Mouse (Mus musculus) urinary bladder, postnatal 25 days (tissue): ENCODE results near the gene Cyb561d2.

Experiments used
- DNase-seq: peaks from one replicate; pipeline ENCODE4 v3.0.0; 2022; ENCODE audit warnings: low spot score

Gene Cyb561d2

DNA sequence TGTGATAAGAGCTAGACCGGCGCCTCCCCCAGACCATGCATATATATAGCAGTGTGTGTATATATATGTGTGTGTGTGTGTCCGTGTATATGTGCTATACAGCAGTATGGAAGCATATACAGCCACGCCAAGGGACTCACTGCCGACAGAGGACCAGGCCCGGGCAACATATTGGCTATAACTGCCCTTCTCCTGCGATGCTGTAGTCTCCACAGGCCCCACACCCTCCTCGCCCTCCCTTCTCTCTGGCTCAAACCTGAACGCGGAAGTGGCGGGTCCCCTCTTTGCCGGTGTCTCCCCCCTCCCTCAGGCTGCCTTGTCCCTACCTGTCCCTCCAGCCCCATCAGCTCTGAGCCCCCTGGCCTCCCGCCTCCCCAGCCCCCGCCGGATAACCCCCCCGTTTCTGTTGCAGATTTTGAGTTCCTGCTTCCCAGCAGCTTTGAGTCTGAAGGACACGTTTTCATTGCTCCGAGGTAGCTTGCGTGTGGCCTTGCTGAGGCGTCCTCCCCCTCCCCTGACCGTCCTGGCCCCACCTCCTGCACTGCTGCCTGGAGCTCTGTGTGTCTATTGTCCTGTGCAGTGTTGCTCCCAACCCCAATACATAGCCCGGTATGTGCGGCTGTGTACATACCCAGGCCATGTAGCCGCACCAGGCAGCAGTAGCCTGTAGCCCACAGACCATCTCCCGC is 20.1 kb downstream of the Cyb561d2 start:
- DNase-seq = no peak

DNA sequence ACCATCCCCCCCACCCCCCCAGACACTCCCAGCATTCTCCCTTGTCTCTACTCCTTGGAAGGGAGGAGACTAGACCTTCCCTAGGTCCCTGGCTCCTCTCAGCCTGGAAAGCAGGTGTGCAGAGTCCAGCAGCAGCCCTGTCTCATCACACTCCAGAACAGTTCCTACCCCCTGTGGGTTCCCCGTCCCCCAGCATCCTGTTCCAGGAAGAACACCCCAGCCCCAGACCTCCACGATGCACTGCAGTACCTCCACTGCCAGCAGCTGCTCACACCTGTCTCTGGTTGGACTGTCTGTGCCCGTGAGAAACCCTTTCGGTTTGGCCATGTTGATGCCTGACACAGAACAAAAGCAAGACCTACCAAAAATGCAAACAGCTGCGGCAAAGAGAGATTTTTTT is 20.8 kb downstream of the Cyb561d2 start:
- DNase-seq = no peak

GRCm38 (mm10) chr9:107520331-107520730 is 21.7 kb downstream of the Cyb561d2 start:
- DNase-seq = no peak

DNA sequence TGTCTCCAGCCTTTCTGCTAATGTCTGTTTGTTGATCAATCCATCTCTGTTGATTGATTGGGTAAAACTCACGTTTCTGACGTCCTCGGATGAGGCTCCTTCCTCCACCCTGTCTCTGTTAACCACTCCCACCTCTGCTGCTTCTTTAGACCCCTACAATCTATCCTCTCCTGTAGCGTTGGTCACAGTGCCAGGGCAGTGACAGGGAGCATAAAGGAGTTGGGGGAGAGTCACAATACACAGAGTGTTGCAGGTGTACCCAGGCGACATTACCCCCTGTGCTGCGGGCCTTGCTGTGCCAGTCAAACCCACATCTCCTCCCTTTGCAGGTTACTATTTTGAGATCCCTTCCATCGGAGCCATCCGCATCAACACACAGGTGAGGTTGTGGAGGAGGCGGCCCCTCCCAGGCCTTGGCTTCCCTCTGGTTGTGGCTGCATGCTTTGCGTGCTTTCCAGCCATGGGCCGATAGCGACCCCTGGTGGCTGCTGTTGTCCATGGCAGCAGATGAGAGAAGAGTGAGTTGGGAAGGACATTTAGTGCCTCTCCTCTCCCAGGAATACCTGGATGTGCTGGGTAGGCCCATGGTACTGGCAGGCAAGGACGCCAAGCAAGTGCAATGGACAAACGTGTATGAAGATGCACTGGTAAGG is 27.6 kb downstream of the Cyb561d2 start:
- peak; percentile 85 for DNase-seq

DNA sequence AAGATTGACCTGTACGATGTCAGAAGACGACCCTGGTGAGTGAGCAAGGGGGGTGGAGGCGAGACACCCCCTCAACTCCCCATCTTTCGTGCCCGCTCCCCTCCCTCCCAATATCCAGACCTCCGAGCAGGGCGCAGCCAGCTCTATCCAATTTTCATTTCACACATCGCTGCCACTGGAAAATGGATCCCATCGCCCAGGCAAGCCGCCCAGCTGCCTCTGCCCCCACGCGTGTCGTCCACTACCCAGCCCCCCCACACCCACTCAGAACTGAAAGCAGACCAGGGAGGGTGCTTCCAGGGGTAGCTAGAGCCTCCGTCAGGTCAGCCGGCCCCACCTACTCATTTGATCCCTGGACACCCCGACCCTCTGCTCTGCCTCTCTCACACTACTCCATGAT is 29.7 kb downstream of the Cyb561d2 start:
- DNase-seq = no peak

DNA sequence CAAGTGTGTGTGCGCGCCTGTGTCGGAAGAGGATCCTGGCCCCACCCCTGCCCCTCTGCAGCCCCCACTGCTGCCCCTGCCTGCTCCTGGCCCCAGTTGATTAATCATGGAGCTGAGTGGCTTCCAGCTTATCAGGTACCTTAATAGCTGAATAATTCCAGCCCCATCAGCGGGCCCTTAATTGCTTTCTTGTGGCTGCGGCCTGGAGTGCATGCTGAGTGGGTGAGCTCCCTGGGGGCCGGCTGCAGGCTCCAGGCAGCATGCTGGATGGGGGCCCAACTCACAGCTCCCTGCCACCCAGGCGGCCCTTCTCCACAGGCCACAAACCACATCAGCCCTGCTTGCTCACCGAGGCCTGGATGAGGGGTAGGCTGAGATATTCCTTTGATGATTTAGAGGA is 30.6 kb downstream of the Cyb561d2 start:
- no peak for DNase-seq

DNA sequence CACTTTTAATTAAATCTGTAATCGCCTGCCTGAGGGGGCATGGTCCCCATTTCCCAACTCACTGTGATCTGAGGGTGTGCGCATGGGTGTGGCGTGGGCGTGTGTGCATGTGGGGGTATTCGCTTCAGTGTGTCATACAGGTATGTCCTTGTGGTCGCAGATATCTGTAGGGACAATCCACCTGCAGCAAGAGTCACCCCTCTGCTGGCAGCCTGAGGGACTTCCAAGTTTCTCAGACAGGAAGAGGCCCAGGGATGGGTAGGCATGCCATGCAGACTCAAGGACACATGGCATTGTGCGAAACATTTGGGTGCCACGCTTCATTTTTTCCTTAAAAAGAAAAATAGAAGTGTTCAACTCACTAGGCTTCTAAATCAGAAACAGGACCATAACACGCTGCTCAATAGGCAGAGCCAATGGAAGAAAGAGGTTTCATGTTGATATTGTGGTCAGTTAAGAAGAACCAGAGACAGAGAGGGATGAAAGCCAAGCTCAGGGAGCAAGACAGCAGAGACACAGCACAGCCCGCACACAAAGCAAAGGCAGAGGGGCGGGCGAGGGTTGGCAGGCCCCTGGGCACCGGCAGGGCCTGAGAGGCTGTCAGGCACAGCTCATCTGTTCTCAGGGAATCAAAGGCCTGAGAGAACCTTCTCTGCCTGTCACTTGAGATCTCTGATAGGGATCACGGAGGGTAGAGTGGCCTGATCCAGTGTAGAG is 31.5 kb downstream of the Cyb561d2 start:
- no peak for DNase-seq

GRCm38 (mm10) chr9:107508266-107508665 is 33.7 kb downstream of the Cyb561d2 start:
- DNase-seq = no peak

DNA sequence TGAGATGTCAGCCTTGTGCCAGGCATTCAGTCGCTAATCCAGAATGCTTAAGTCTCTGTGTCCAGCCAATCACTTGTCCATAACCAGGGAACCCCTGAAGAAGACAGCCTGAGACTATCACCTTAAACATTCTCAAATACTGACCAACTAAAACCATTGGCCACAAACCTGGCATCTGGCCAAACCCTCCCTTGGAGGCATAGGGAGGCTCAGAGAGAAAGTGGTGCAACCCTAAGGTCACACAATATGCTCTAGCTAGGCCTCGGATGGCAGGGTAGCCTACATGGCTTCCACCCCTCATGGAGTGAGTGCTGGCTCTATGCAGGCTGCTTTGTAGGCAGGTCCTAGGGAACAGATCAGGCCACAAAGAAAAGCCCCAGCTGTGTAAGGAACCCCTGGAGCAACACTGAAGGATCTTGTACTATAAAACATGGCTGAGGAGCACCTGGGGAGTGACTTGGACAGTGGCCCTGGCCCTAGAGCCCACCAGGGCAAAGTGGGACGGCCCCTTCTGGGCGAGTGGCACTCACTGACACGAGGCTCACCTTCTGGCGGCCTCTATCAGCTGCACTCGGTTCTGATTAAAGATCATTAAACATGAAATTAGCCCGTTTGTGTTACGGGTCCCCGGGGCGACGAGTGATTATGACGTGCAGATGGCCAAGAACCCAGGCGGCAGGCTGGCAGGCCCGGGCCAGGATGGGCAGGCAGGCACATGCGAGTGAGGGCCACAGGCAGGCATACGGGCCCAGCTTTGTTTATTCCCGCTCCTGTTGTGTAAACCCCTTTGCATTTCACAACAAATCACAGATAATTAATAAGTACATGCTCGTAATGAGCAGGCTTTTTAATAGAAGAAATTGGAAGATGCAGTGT is 37.1 kb downstream of the Cyb561d2 start:
- DNase-seq = no peak

DNA sequence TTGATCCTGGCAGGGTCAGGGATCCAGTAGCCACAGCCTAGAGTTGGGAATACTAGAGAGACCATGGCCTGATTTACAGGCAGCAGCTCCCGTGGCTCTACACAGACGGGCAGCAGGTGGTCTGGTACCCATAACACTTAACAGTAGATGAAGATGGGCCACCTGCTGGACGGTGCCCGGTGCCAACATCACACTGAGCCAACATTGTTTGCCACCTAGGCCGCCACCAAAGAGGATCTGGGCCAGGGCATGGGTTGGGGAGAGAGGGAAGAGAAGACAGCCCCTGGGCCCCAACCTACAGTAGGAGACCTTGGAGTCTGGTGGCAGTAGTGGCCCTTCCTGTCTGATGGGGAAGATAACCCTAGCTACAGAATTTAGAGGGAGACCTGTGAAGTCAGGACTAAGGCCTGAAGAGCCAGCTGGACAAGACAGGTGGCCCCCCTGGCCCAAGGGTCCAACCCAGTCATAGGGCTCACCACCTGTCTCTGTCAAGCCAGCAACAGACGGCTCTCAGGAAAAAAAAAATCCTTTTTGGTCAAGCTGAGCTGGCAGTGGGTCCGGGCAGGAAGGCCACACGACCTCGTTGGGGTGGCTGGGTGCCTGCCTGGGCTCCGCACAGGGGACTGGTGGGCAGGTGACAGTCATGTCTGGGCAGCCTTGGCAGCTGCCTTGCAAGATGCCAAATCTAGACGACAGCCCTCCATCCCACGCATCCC is 39.7 kb downstream of the Cyb561d2 start:
- DNase-seq = no peak

- DNase-seq = no peak
These were observed 41.2 kb downstream of the Cyb561d2 start for GRCm38 (mm10) chr9:107500708-107501286.

DNA sequence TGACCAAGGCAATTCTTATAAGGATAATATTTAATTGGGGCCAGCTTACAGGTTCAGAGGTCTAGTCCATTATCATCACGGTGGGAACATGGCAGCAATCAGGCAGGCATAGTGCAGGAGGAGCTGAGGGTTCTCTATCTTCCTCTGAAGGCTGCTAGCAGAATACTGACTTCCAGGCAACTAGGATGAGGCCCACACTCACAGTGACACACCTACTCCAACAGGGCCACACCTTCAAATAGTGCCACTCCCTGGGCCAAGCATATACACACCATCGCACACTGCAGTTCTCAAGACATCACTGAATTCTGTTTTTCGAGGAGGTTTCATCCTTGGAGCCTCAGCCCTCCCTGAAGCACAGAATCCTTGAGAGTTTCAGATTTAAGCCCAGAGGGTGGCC is 45.6 kb downstream of the Cyb561d2 start:
- DNase-seq = no peak

- DNase-seq = no peak
These were observed 47.8 kb downstream of the Cyb561d2 start for GRCm38 (mm10) chr9:107494238-107494637.

GRCm38 (mm10) chr9:107493511-107493910 is 48.5 kb downstream of the Cyb561d2 start:
- no peak for DNase-seq

DNA sequence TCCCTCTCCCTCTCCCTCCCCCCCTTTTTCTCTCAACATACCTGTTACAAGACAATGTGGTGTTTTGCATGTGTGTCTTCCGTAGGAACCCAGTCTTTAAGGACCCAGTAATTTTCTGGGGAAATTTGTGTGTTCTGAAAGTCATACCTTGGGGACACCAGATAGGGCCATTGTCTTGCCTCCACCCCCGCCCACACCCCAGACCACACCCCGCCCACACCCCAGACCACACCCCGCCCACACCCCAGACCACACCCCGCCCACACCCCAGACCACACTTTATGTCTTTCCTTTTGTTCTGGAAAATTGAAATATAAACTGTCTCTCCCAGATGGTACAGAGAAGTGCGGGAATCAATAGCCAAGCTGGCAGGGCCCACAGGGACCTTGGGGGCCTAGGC is 51.4 kb downstream of the Cyb561d2 start:
- no peak for DNase-seq

DNA sequence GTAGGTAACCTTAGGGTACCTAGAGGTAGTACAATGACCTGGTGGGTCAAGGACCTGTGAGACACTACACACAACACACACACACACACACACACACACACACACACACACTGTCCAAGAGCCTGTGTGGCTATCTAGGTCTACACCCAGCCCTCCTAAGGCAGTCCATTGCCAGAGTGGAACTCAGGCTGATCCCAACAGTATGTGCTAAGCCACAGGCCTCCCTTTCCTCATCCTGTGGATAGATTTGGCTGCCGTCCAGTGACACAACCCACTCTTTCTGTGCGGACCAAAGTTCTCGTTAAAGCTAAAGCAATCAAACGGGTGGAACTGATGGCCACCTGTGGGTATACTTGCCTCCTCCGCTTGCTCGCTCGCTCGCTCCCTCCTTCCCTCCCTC is 51.8 kb downstream of the Cyb561d2 start:
- no peak for DNase-seq
